Mouse (Mus musculus): Measurements from ENCODE around the gene Casc1. TPM values are rescaled to one million over a fixed set of nuclear protein-coding genes. Genes with fewer than 3 reads are reported as not detected.

Gene Casc1
- polyA plus RNA-seq, 1 experiment, result not detected

DNA sequence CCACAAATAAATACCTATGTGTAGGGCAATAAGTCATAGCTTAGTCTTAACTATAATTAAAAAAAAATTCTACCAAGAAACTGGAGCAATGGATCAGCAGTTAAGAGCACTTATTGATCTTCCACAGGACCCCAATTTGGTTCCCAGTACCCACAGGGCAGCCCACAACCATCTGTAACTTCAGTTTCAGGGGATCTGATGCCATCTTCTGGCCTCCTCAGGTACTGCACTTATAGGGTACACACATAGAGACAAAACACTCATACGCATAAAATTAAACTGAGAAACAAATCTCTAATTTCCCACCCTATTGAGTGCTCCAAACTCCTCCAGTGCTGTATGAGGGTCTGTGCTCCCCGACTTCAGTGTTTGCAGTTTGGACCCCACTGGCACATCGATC lies 83.2 kb downstream of the Casc1 start:
- no peak for TF ChIP-seq GATA1 (IDR thresholded peaks at IDR 0.05; ENCODE audit: low read length)

DNA sequence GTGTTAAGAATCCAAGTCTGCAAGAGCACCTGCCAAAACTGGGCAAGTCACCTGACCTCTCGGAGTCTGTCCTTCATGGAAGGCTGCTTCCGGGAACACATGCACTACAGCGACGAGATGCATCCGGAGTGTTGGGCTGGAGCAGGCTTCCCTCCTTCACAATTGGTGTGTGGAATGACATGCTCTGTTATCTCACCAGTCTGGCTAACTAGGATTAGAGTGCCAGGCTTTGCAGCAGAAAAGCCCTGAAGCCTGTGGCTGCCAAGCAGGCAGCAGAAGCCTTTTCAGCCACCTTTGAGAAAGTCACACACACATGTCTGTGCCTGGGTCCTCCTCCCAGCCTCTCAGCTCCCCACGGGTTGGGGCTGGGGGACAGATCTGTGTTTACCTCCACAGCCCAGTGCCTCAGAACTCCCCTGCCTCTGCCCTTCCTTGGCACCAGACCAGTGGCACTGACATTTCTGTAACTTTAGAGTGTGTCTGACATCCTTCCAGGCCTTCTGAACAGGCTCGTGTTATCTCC lies 85.2 kb downstream of the Casc1 start:
- TF ChIP-seq GATA1 (IDR thresholded peaks at IDR 0.05; ENCODE audit: low read length), result no peak

Other genes with a start within 250 kb of the Casc1 start
- gene Bcat1, start 134.8 kb downstream of the Casc1 start, polyA plus RNA-seq (2012), result not detected in 2 replicates
- gene Lrmp, start 95.4 kb downstream of the Casc1 start, polyA plus RNA-seq (2012), result not detected in 2 replicates
- 1.1 TPM in 2 replicates for gene Etfrf1, start 129 bp upstream of the Casc1 start, polyA plus RNA-seq (2012)
- 31.1 and 41.4 TPM in 2 replicates for gene Kras, start 39.2 kb upstream of the Casc1 start, polyA plus RNA-seq (2012)

Data from G1E-ER4 (cell line).